Mouse (Mus musculus) brown adipose tissue, adult 24 weeks (tissue): ENCODE results near the gene Hoxa1. TPM values are rescaled to one million over a fixed set of nuclear protein-coding genes. Genes with fewer than 3 reads are reported as not detected.

ENCODE experiments used
- H3K27ac ChIP-seq: fragments of 200-500 bp; replicated peaks from 2 replicates; pipeline ENCODE4 v1.5.1; 2012; ENCODE audit warnings: low read depth, mild to moderate bottlenecking, low read length
- H3K4me1 ChIP-seq: fragments of 200-500 bp; 2 replicates; pipeline ENCODE4 v1.6.1; 2012; ENCODE audit warnings: low read length, mixed read lengths; ENCODE audit not compliant: control insufficient read depth, insufficient read depth, insufficient read length
- H3K4me3 ChIP-seq: fragments of 200-500 bp; 2 replicates; pipeline ENCODE4 v1.5.1; 2012; ENCODE audit warnings: low read depth, mild to moderate bottlenecking, low read length, moderate library complexity; ENCODE audit not compliant: insufficient read depth
- polyA plus RNA-seq: library from polyadenylated mRNA; stranded (reverse); fragments of >200 nt; gene quantifications from 2 replicates; pipeline ENCODE4 v1.2.4, GENCODE M21; 2012; ENCODE audit not compliant: missing spikeins, insufficient read depth, insufficient read length

The Hoxa1 gene
- polyA plus RNA-seq, 1 experiment, result 0.99 TPM

GRCm38 (mm10) chr6:52182030-52182429 lies 23.9 kb upstream of the Hoxa1 start:
- Histone ChIP-seq H3K27ac (no peak overlapping the region), H3K4me1 (peaks cover 31% of the 10 kb centered on the region), H3K4me3 (no peak overlapping the region)

- peak overlapping the region; percentile 46 for H3K4me3 ChIP-seq
- peaks cover 30% of the 10 kb centered on the region for H3K4me1 ChIP-seq
- peak overlapping the region; percentile 60 for H3K27ac ChIP-seq
These were observed 22.6 kb upstream of the Hoxa1 start for GRCm38 (mm10) chr6:52180726-52181125.

- Histone ChIP-seq H3K27ac (peak overlapping the region; percentile 60), H3K4me3 (peak overlapping the region; percentile 46), H3K4me1 (peaks cover 29% of the 10 kb centered on the region)
These were observed 22.1 kb upstream of the Hoxa1 start for GRCm38 (mm10) chr6:52180213-52180710.

GRCm38 (mm10) chr6:52179690-52180089 lies 21.6 kb upstream of the Hoxa1 start:
- Histone ChIP-seq H3K27ac (peak overlapping the region; percentile 89), H3K4me1 (peaks cover 28% of the 10 kb centered on the region), H3K4me3 (peak overlapping the region; percentile 46)

GRCm38 (mm10) chr6:52178918-52179665 lies 21.0 kb upstream of the Hoxa1 start:
- Histone ChIP-seq H3K4me3 (peak overlapping the region; percentile 46), H3K4me1 (peaks cover 23% of the 10 kb centered on the region), H3K27ac (peak overlapping the region; percentile 89)

- peaks cover 19% of the 10 kb centered on the region for H3K4me1 ChIP-seq
- peak overlapping the region; percentile 63 for H3K27ac ChIP-seq
- peak overlapping the region; percentile 59 for H3K4me3 ChIP-seq
These were observed 19.7 kb upstream of the Hoxa1 start for GRCm38 (mm10) chr6:52177806-52178205.

GRCm38 (mm10) chr6:52177061-52177735 lies 19.1 kb upstream of the Hoxa1 start, which contains the start of gene 5730596B20Rik:
Gene 5730596B20Rik, plus strand, starts transcription at chr6:52177498.
- Histone ChIP-seq H3K27ac (peak within 1 kb of the TSS; percentile 63), H3K4me1 (peaks cover 21% of the 10 kb centered on the region), H3K4me3 (peak within 1 kb of the TSS; percentile 59)

- Histone ChIP-seq H3K4me1 (peaks cover 23% of the 10 kb centered on the region), H3K4me3 (peak overlapping the region; percentile 59), H3K27ac (peak overlapping the region; percentile 63)
These were observed 18.3 kb upstream of the Hoxa1 start for GRCm38 (mm10) chr6:52176391-52176790.

- Histone ChIP-seq H3K4me1 (peaks cover 24% of the 10 kb centered on the region), H3K4me3 (peak overlapping the region; percentile 86), H3K27ac (peak overlapping the region; percentile 63)
These were observed 17.7 kb upstream of the Hoxa1 start for GRCm38 (mm10) chr6:52175864-52176263.

- Histone ChIP-seq H3K27ac (peak overlapping the region; percentile 90), H3K4me1 (peaks cover 25% of the 10 kb centered on the region), H3K4me3 (peak overlapping the region; percentile 86)
These were observed 17.0 kb upstream of the Hoxa1 start for GRCm38 (mm10) chr6:52174968-52175751.

- H3K4me3 ChIP-seq, result peak overlapping the region; percentile 61
- peaks cover 23% of the 10 kb centered on the region for H3K4me1 ChIP-seq
- H3K27ac ChIP-seq, result peak overlapping the region; percentile 63
These were observed 15.5 kb upstream of the Hoxa1 start for GRCm38 (mm10) chr6:52173648-52174047.

GRCm38 (mm10) chr6:52172501-52172900 lies 14.4 kb upstream of the Hoxa1 start:
- H3K27ac ChIP-seq, result peak overlapping the region; percentile 63
- H3K4me3 ChIP-seq, result peak overlapping the region; percentile 61
- H3K4me1 ChIP-seq, result peaks cover 19% of the 10 kb centered on the region

GRCm38 (mm10) chr6:52171938-52172337 lies 13.8 kb upstream of the Hoxa1 start:
- Histone ChIP-seq H3K4me3 (no peak overlapping the region), H3K27ac (no peak overlapping the region), H3K4me1 (peaks cover 20% of the 10 kb centered on the region)

GRCm38 (mm10) chr6:52171331-52171730 lies 13.2 kb upstream of the Hoxa1 start:
- H3K4me3 ChIP-seq, result no peak overlapping the region; the same call in 1 of the 2 replicates
- peaks cover 26% of the 10 kb centered on the region for H3K4me1 ChIP-seq
- peak overlapping the region; percentile 73 for H3K27ac ChIP-seq

GRCm38 (mm10) chr6:52170898-52171223 lies 12.7 kb upstream of the Hoxa1 start:
- Histone ChIP-seq H3K4me1 (peaks cover 28% of the 10 kb centered on the region), H3K4me3 (peak overlapping the region; percentile 42), H3K27ac (peak overlapping the region; percentile 73)
